Mouse (Mus musculus) brain, embryonic 18.5 days (tissue): ENCODE results near the gene Oaz3.

Experiments
- DNase-seq: peaks from one replicate; pipeline ENCODE4 v3.0.0-alpha.2; 2012; ENCODE audit warnings: low read depth, low spot score

The Oaz3 gene

DNA sequence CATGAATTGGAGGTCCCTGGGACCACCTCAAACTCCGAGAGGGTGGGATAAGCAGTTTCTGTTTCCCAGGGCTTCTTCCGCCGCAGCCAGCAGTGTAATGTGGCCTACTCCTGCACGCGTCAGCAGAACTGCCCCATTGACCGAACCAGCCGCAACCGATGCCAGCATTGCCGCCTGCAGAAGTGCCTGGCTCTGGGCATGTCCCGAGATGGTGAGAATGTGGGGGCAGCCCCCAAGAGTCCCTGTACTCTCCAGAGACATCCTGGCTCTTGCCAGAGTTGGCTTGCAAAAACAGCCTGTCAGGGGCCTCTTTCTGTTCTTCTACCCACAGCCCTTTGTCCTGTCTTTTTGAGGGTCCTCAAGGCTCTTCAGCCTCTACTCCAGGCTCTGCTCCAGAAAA lies 56.3 kb downstream of the Oaz3 start:
- no peak for DNase-seq

DNA sequence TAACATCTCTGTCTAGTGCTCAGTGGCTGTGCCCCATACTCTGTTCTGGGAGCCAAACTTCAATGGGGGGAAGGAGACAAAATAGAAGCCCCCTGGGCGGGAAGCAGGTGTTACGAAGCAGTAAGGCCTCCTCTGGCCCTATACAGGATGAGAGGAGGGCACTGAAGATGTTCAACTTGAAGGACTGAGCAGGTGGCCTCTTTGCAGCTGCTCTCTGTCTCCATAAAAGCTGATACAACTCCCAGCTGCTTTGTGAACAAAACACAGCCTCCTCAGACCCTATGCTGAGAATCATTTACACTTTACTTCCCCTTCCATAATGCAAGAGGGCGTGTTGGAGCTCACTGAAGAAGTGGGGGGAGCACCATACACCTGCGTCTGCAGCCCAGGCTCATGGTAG lies 57.0 kb downstream of the Oaz3 start:
- DNase-seq, result no peak

DNA sequence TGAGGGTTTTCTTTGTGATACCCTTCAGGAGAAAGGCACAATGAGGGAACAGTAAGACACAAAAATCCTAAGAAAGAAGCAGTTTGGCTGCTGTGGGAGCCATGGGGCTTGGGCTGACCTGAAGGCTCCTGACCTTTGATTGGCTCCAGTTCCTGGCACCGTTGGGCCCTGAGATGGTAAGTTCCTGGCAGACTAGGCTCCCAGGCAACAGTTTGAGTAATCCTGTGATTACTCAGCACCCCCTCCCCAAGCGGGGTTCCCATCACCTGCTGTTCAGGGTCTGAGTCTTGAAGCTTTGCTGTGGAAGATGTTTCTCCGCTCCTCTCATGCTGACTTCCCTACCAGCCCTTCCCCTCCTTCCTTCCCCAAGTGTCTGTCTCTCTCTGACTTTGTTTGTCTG lies 60.2 kb downstream of the Oaz3 start:
- DNase-seq, result no peak
